Mouse (Mus musculus): ENCODE data around the gene Herc2.
"Not testable (repeated sequence)": the region's sequence is repeated elsewhere in the genome, so short reads cannot be mapped to it uniquely, and the experiment has no call there.

Gene Herc2

DNA sequence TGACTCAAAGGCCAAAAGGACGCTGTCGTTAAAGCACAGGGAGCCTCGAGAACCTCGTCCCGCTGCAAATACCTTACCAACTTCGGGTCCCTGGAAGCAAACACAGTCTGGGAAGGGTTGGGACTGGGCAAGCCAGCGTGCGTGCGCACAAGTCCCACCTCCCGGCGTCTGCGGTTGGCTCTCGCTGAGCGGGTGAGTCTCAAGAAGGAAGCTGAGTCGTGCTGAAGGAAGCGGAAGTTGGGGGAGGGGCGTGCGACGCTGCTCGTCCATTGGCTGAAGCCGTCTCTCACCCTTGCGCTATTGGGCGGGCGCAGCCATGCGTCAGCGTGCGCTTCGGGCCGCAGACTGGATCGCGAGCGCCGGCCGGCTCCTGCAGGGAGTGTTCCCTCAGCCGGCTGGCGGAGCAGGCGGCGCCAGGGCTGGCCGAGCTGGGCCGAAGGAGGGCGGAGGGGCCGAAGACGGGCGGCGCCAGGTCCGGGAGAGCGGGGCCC, at the start of gene Herc2:
Gene Herc2 (plus strand): TSS at position 366 of the 491 bp plus-strand sequence.
- peak; percentile 99 for DNase-seq (ENCODE audit: low spot score in 2 of 2)

DNA sequence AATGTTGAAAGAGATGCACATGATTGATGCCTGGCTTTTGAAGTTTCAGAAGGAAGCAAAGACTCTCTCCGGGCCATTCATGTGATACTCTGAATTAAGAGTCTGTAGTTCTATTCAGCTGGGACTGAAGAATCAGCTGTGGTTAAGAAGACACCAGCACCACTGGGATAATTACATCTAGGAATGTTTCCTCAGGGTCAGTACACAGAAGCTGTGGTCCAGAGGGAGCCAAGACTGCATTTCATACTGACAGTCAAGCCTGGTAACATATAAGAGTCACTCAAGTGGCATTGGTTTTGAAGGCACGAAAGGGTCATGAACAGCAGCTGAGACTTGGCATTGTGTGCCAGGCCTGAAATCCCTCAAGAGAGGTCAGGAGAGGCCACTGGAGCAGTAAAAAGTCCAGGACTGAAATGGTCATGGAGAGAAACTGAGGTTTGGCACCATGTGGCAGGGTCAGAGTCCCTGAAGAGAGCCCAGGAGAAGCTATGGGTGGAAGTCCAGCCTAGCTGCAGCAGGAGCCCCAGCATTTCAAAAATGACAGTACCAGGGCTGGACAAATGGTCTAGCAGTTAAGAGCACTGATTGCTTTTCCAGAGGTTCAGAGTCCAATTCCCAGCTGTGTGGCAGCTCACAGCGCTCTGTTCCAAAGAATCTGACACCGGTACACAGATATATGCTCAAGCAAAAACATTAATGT, 39.5 kb upstream of the Herc2 start:
- no peak for DNase-seq (ENCODE audit: low spot score in 2 of 2)

GRCm38 (mm10) chr7:56011018-56011333, 39.0 kb upstream of the Herc2 start:
- DNase-seq (ENCODE audit: low spot score in 2 of 2) = no peak

DNA sequence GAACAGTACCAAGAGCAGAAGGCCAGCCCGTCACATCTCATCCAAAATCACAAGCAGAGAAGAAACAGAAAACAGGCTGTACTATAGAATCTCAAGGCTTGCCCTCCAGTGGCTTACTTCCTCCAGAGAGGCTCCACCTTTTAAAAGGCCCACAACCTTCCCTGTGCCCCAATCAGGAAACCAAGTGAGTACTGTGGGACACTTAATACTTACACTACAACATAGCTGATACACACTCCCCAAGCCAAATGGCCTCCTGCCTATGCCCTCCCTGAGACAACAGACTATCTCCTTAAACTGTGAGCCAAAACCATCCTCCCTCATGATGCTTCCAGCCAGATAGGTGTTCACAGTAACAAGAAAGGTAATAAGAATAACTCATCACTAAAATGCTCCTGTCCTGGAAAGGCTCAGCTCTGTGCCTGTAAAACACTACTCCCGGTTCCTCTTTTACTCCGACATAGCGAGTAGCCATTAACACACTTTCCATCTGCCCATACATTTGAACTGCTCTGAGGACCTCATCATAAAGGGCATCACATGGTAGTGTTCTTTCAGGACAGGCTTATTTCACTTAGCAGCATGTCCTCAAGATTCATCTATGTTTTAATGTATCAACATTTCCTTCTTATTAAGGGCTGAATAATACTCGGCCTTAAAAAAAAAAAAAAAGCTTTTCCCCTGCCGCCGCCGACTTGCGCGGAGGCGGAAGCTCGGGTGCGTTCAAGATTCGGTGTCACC, 36.6 kb upstream of the Herc2 start:
- DNase-seq (ENCODE audit: low spot score in 2 of 2) = no peak

- not testable (repeated sequence) for DNase-seq (ENCODE audit: low spot score in 2 of 2)
These were observed 35.8 kb upstream of the Herc2 start for GRCm38 (mm10) chr7:56014002-56014702.

GRCm38 (mm10) chr7:56015172-56015571, 34.8 kb upstream of the Herc2 start:
- DNase-seq (ENCODE audit: low spot score in 2 of 2) = no peak

GRCm38 (mm10) chr7:56015837-56016236, 34.2 kb upstream of the Herc2 start:
- no peak for DNase-seq (ENCODE audit: low spot score in 2 of 2)

DNA sequence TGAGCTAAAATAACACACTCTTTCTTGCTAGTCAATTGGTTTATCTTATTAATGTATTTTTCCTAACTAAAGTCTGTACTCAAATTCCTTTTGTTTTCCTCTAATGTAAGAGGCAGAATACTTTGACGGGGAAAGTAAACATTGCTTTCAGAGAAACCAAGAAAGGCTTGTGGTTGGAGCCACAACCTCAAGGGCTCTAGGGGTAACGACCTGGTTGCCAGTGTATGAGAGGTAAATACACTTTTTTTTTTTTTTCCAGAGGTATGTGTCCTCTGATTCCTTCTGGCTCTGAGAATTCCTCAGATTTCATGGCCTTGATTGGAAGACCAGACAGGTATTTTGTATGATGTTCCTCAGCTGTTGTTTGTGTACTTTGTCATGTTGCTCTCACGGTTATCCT, 32.2 kb upstream of the Herc2 start:
- no peak for DNase-seq (ENCODE audit: low spot score in 2 of 2)

GRCm38 (mm10) chr7:56018446-56018971, 31.5 kb upstream of the Herc2 start:
- no peak for DNase-seq (ENCODE audit: low spot score in 2 of 2)

DNA sequence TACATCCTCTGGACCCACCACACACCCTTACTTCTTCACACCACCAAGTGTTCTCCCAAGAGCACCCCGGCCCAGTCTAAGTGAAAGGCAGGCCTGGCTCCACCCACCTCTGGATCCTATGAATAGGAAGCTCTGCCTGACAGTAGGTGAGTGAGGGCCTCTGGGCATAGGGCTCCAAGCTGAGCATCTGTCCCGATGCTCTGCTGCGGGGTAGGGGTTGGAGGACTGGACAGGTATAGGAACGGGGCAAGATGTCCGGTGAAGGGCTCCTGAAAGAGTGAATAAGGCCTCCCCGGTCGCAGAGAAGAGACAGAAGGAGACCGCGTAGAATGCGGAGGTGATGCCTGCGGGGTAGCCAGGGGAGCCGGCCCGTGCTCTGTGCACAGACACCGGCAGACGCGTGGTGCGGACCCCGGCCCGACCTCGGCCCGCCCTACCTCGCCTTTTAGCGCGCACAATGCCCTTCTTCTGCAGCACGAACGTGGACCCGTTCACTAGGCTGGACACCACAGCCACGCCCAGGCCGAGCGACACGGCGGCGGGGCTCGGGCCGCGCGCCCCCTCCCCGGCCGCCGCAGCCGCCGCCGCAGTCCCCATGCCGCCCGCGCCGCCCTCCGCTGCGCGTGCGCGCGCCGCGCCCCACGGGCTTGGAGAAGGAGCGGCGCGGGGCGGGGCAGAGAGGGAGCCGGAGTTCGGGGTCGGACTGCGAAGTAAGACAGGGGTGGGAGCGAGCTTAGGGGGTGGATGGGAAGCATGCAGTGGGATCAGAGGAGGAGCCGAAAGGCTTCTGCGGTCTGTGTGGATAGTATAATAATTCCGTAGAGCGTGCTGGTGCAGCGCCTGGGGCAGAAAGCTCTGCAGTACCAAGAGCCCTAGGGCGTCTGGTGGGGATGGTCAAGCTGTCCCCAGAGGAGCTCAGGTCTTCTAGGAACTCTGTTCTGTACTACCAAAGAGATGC, 30.7 kb upstream of the Herc2 start:
- peak; percentile 34 to 55 for DNase-seq (ENCODE audit: low spot score in 2 of 2)

- DNase-seq (ENCODE audit: low spot score in 2 of 2) = no peak
These were observed 30.1 kb upstream of the Herc2 start, which contains the start of gene Nipa1 for GRCm38 (mm10) chr7:56019930-56020253. Gene Nipa1 (minus strand): TSS chr7:56019954.

DNA sequence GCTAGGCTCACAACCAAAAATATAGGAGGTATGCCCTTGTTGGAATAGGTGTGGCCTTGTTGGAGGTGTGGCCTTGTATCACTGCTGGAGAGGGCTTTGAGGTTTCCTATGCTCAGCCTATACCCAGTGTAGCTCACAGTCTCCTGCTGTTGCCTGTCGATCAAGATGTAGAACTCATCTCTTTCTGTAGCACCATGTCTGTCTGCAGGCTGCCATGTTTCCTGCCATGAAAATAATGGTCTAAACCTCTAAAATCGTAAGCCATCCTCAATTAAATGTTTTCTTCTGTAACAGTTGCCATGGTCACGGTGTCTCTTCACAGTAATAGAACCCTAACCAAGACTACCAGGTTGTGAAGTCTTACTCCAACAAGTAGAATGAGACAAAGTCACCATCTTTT, 26.4 kb upstream of the Herc2 start:
- no peak for DNase-seq (ENCODE audit: low spot score in 2 of 2)

- peak; percentile 17 to 69 for DNase-seq (ENCODE audit: low spot score in 2 of 2)
These were observed 7.6 kb upstream of the Herc2 start for GRCm38 (mm10) chr7:56042353-56042752.

GRCm38 (mm10) chr7:56043577-56044266, 6.3 kb upstream of the Herc2 start:
- no peak for DNase-seq (ENCODE audit: low spot score in 2 of 2)

DNA sequence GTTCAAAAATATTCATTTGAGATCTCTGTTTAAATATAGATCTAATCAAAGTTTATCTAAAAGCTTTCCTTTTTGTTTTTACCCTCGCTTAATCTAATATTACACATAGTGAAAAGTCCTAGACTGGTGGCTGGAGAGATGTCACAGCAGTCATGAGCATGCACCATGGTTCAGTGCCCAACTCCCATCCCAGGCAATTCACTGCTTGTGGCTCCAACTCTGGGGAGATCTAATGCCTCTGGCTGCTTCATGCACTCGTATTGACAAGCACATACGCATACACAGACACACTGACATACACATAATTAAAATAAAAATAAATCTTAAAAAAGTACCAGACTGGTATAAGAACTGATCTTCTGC, 5.7 kb upstream of the Herc2 start:
- no peak for DNase-seq (ENCODE audit: low spot score in 2 of 2)

- no peak for DNase-seq (ENCODE audit: low spot score in 2 of 2)
These were observed 2.8 kb upstream of the Herc2 start for GRCm38 (mm10) chr7:56047178-56047577.

DNA sequence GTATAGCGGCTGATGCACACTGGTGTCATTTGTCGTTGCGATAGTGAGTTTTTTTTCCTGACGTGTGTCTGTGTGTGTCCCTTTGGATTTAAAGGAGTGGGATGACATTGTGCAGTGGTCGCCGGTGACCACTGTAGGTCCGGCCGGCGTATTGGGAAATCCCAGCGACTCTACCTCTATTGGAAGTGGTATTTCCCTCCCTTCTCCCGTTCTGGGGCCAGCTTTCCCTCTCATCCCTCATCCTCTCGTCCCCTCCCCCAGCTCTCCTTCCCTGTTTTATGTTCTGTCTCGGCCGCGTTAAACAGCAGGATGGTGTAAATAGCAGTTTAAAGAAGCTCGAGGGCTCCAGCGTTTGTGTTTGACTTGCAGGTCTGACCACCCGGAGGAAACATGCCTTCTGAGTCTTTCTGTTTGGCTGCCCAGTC, 503 bp downstream of the Herc2 start:
- peak in 1 of 2 experiments; percentile 15 for DNase-seq (ENCODE audit: low spot score in 2 of 2)

DNA sequence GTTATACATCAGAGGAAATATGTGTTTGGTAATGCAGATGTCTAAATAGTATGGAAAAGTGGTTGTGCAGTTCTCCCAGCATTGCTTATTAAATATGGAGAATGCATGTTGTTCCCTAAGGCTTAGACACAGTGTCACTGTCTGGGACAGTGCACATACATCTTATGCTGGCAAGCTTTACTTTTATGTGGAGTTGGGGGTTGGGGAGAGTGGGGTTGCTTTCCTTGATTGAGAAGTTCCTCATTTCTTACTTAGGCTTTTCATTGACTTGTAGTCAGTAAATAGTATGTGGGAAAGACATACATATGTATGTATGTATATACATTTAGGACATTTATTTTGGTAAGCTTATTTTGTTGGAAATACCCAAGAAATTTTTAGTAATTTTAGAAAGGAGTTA, 3.0 kb downstream of the Herc2 start:
- DNase-seq (ENCODE audit: low spot score in 2 of 2) = no peak

DNA sequence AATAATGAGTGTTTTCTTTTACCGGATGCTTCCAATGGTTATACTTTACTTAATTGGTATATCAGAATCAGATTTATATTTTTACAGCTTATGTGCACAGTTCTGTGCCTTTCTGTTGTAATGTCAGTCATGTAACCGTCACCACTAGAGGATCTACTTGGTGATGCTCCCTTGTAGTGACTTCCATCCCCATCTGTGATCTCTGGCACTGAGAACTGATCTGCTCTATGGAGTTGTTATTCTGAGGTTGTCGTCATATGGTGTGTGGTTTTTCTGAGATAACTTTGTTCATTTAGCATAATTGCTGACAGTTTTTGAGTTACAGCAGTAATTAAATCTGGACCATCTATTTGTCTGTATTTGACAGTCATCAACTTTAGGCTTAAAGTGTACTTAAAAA, 5.3 kb downstream of the Herc2 start:
- no peak for DNase-seq (ENCODE audit: low spot score in 2 of 2)

DNA sequence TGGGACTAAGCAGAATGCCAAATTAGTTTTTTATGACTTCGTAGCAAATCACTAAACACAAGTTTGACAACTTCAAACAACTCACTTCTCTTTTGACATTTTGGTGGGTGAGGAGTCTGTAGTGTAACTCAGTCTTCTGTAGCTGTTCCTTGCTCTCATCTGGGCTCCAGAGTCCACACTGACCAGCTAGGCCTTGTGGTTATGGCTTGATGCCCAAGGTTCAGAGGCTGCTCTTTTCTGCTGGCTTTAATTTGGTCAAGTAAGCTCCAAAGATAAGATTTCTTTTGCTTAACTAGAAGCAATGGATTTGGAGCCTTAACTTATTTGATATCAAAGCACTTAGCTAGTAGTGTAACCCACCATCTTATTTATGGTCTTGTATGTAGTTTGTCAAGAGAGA, 14.9 kb downstream of the Herc2 start:
- DNase-seq (ENCODE audit: low spot score in 2 of 2) = no peak

GRCm38 (mm10) chr7:56066136-56066535, 16.1 kb downstream of the Herc2 start:
- DNase-seq (ENCODE audit: low spot score in 2 of 2) = no peak

All from frontal cortex, postnatal 14 days (tissue).